Mouse (Mus musculus): Measurements from ENCODE around the gene Me1.
"Not testable (repeated sequence)": the region's sequence is repeated elsewhere in the genome, so short reads cannot be mapped to it uniquely, and the experiment has no call there.

Gene Me1

DNA sequence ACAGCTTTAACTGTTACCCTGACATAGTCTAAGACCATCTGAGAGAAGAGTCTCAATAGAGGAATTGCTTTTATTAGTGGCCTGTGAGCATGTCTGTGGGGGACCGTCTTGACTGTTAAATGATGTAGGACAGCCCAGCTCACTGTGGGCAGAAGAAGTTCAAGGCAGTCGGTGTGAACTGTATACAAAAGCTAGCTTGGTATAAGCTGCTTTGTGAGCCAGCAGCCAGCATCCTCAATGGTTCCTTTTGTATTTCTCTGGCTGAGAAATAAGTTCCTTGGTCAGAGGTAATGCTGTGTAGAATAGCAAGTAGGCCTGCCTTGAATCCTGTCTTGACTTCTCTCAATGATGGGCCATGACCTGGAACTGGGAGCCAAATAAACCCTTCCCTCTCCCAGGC lies 73.7 kb downstream of the Me1 start:
- no peak for TF ChIP-seq NANOG (IDR thresholded peaks at IDR 0.05; ENCODE audit: borderline replicate concordance, low read length)
- no peak for TF ChIP-seq POU5F1 (IDR thresholded peaks at IDR 0.05; ENCODE audit: borderline replicate concordance, low read length)
- TF ChIP-seq CTCF (conservative IDR thresholded peaks at IDR 0.05; ENCODE audit: low read length) = no peak
- H3K27me3 ChIP-seq (ENCODE audit: insufficient read depth, low read length) = no peaks in the 10 kb centered on the region
- H3K4me1 ChIP-seq (replicated peaks; ENCODE audit: low read depth, low read length) = no peaks in the 10 kb centered on the region

DNA sequence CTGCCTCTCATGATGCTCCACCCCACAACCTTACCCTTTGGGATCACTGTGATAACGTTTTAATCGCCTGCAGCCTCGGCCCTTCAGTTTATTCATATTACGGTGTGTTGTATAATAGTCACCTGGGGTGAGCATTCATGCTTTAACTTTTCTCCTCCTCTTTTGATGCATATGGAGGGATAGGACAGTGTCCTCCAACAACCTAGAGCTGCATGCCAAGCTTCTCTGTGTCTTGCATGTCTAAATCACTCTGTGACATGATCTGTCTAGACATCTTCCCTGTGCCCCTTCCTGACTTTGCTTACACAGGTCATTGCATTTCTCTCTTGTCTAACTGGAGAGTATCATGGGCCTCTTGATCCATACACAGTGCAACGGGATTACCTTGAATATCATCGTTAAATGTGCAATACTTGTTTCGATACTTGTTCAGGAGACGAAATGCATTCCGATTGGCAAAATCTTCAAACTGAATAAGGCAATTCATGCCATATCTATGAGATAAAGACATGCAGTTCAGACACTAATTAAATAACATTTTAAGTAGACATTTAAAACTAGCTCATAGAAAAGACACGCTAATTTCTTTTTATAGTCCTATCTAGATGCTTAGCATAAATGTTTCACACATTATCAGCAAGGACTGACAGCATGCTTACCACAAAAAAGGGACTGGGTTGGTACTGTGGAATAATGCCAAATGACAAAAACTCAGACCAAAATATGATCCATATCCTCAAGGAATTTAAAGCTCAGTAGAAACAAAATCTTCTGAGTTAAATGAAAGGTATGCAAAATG lies 76.2 kb downstream of the Me1 start:
- no peaks in the 10 kb centered on the region for H3K9me3 ChIP-seq (ENCODE audit: low read length)
- no peak overlapping the region for H3K4me3 ChIP-seq (replicated peaks; ENCODE audit: low read length)
- no peaks in the 10 kb centered on the region for H3K4me1 ChIP-seq (replicated peaks; ENCODE audit: low read depth, low read length)
- H3K36me3 ChIP-seq (ENCODE audit: insufficient read depth, low read length) = no peaks in the 10 kb centered on the region
- TF ChIP-seq CTCF (conservative IDR thresholded peaks at IDR 0.05; ENCODE audit: low read length) (no peak), NANOG (IDR thresholded peaks at IDR 0.05; ENCODE audit: borderline replicate concordance, low read length) (no peak), POU5F1 (IDR thresholded peaks at IDR 0.05; ENCODE audit: borderline replicate concordance, low read length) (no peak)
- no peaks in the 10 kb centered on the region for H3K27me3 ChIP-seq (ENCODE audit: insufficient read depth, low read length)

More for the DNA sequence above, 73.7 kb downstream of the Me1 start:
- Histone ChIP-seq H3K9me3 (ENCODE audit: low read length) (no peaks in the 10 kb centered on the region), H3K36me3 (ENCODE audit: insufficient read depth, low read length) (no peaks in the 10 kb centered on the region), H3K4me3 (replicated peaks; ENCODE audit: low read length) (no peak overlapping the region)

- H3K4me1 ChIP-seq (replicated peaks; ENCODE audit: low read depth, low read length) = no peaks in the 10 kb centered on the region
- no peaks in the 10 kb centered on the region for H3K36me3 ChIP-seq (ENCODE audit: insufficient read depth, low read length)
- no peaks in the 10 kb centered on the region for H3K9me3 ChIP-seq (ENCODE audit: low read length)
- no peak overlapping the region for H3K4me3 ChIP-seq (replicated peaks; ENCODE audit: low read length)
- H3K27me3 ChIP-seq (ENCODE audit: insufficient read depth, low read length) = no peaks in the 10 kb centered on the region
- TF ChIP-seq CTCF (conservative IDR thresholded peaks at IDR 0.05; ENCODE audit: low read length) (no peak), POU5F1 (IDR thresholded peaks at IDR 0.05; ENCODE audit: borderline replicate concordance, low read length) (no peak), NANOG (IDR thresholded peaks at IDR 0.05; ENCODE audit: borderline replicate concordance, low read length) (no peak)
Observed at GRCm38 (mm10) chr9:86617837-86618492, 77.8 kb downstream of the Me1 start.

GRCm38 (mm10) chr9:86615765-86616164 lies 80.0 kb downstream of the Me1 start:
- H3K9me3 ChIP-seq (ENCODE audit: low read length) = no peaks in the 10 kb centered on the region
- TF ChIP-seq NANOG (IDR thresholded peaks at IDR 0.05; ENCODE audit: borderline replicate concordance, low read length) (no peak), POU5F1 (IDR thresholded peaks at IDR 0.05; ENCODE audit: borderline replicate concordance, low read length) (no peak), CTCF (conservative IDR thresholded peaks at IDR 0.05; ENCODE audit: low read length) (no peak)
- no peak overlapping the region for H3K4me3 ChIP-seq (replicated peaks; ENCODE audit: low read length)
- no peaks in the 10 kb centered on the region for H3K27me3 ChIP-seq (ENCODE audit: insufficient read depth, low read length)
- H3K4me1 ChIP-seq (replicated peaks; ENCODE audit: low read depth, low read length) = no peaks in the 10 kb centered on the region
- H3K36me3 ChIP-seq (ENCODE audit: insufficient read depth, low read length) = no peaks in the 10 kb centered on the region

GRCm38 (mm10) chr9:86612091-86612490 lies 83.7 kb downstream of the Me1 start:
- Histone ChIP-seq H3K36me3 (ENCODE audit: insufficient read depth, low read length) (no peaks in the 10 kb centered on the region), H3K9me3 (ENCODE audit: low read length) (no peaks in the 10 kb centered on the region), H3K4me1 (replicated peaks; ENCODE audit: low read depth, low read length) (no peaks in the 10 kb centered on the region), H3K27me3 (ENCODE audit: insufficient read depth, low read length) (no peaks in the 10 kb centered on the region), H3K4me3 (replicated peaks; ENCODE audit: low read length) (no peak overlapping the region)
- TF ChIP-seq NANOG (IDR thresholded peaks at IDR 0.05; ENCODE audit: borderline replicate concordance, low read length) (no peak), POU5F1 (IDR thresholded peaks at IDR 0.05; ENCODE audit: borderline replicate concordance, low read length) (no peak), CTCF (conservative IDR thresholded peaks at IDR 0.05; ENCODE audit: low read length) (no peak)

DNA sequence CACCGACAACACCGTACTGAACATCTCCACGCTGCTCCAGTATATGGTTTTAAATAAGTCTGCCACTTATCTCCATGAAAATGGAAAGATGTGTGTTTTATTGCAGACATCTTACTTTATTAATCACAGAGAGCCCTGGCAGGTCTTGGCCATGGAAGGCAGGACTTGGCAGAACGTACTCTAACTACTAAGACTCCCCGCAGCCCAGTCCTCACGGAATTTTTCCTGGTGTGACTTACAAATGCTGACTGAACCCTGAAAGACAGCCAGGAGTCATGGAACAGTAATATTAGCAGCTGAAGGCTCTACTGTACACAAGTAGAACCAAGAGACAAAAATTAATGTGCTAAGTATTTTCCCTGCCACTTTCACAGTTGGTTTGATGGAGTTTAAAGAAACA lies 90.0 kb downstream of the Me1 start:
- no peaks in the 10 kb centered on the region for H3K27me3 ChIP-seq (ENCODE audit: insufficient read depth, low read length)
- no peaks in the 10 kb centered on the region for H3K9me3 ChIP-seq (ENCODE audit: low read length)
- H3K36me3 ChIP-seq (ENCODE audit: insufficient read depth, low read length) = no peaks in the 10 kb centered on the region
- TF ChIP-seq NANOG (IDR thresholded peaks at IDR 0.05; ENCODE audit: borderline replicate concordance, low read length) = no peak
- TF ChIP-seq CTCF (conservative IDR thresholded peaks at IDR 0.05; ENCODE audit: low read length) = no peak
- TF ChIP-seq POU5F1 (IDR thresholded peaks at IDR 0.05; ENCODE audit: borderline replicate concordance, low read length) = no peak
- no peaks in the 10 kb centered on the region for H3K4me1 ChIP-seq (replicated peaks; ENCODE audit: low read depth, low read length)
- no peak overlapping the region for H3K4me3 ChIP-seq (replicated peaks; ENCODE audit: low read length)

- no peak for TF ChIP-seq CTCF (conservative IDR thresholded peaks at IDR 0.05; ENCODE audit: low read length)
- TF ChIP-seq NANOG (IDR thresholded peaks at IDR 0.05; ENCODE audit: borderline replicate concordance, low read length) = no peak
- TF ChIP-seq POU5F1 (IDR thresholded peaks at IDR 0.05; ENCODE audit: borderline replicate concordance, low read length) = no peak
- Histone ChIP-seq H3K9me3 (ENCODE audit: low read length) (no peaks in the 10 kb centered on the region), H3K36me3 (ENCODE audit: insufficient read depth, low read length) (no peaks in the 10 kb centered on the region), H3K4me1 (replicated peaks; ENCODE audit: low read depth, low read length) (no peaks in the 10 kb centered on the region), H3K4me3 (replicated peaks; ENCODE audit: low read length) (no peak overlapping the region), H3K27me3 (ENCODE audit: insufficient read depth, low read length) (no peaks in the 10 kb centered on the region)
Observed at GRCm38 (mm10) chr9:86599723-86600303, 95.9 kb downstream of the Me1 start.

DNA sequence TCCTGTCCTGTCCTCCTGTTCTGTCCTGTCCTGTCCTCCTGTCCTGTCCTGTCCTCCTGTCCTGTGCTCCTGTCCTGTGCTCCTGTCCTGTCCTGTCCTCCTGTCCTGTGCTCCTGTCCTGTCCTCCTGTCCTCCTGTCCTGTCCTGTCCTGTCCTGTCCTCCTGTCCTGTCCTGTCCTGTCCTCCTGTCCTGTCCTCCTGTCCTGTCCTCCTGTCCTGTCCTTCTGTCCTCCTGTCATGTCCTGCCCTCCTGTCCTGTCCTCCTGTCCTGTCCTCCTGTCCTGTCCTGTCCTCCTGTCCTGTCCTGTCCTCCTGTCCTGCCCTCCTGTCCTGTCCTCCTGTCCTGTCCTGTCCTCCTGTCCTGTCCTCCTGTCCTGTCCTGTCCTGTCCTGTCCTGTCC lies 98.8 kb downstream of the Me1 start:
- not testable (repeated sequence) for H3K36me3 ChIP-seq (ENCODE audit: insufficient read depth, low read length)

GRCm38 (mm10) chr9:86594357-86594767 lies 101.4 kb downstream of the Me1 start:
- H3K9me3 ChIP-seq (ENCODE audit: low read length); H3K4me1 ChIP-seq (replicated peaks; ENCODE audit: low read depth, low read length); H3K4me3 ChIP-seq (replicated peaks; ENCODE audit: low read length); H3K36me3 ChIP-seq (ENCODE audit: insufficient read depth, low read length); H3K27me3 ChIP-seq (ENCODE audit: insufficient read depth, low read length): not testable (repeated sequence)

More for the DNA sequence above, 98.8 kb downstream of the Me1 start:
- not testable (repeated sequence) for H3K9me3 ChIP-seq (ENCODE audit: low read length); H3K4me1 ChIP-seq (replicated peaks; ENCODE audit: low read depth, low read length); H3K27me3 ChIP-seq (ENCODE audit: insufficient read depth, low read length); H3K4me3 ChIP-seq (replicated peaks; ENCODE audit: low read length)
